Mouse (Mus musculus) midbrain, embryonic 13.5 days (tissue): Measurements from ENCODE around the gene Gm20481. TPM values are rescaled to one million over a fixed set of nuclear protein-coding genes. Genes with fewer than 3 reads are reported as not detected.
"Not testable (repeated sequence)": the region's sequence is repeated elsewhere in the genome, so short reads cannot be mapped to it uniquely, and the experiment has no call there.

ENCODE experiments used
- ATAC-seq: fragments of 200-750 bp; cut with Nextera tagmentation; 2 replicates; pipeline ENCODE4 v1.8.0; 2017; ENCODE audit warnings: mild to moderate bottlenecking, moderate TSS enrichment, moderate library complexity
- H3K27ac ChIP-seq: fragments of 300-500 bp; sonication (generic); 2 replicates; pipeline ENCODE4 v1.5.1; 2015; ENCODE audit warnings: inconsistent platforms, mild to moderate bottlenecking, moderate library complexity
- H3K27me3 ChIP-seq: fragments of 300-500 bp; sonication (generic); 2 replicates; pipeline ENCODE4 v1.6.1; 2015; ENCODE audit warnings: mild to moderate bottlenecking, inconsistent platforms
- H3K36me3 ChIP-seq: fragments of 300-500 bp; sonication (generic); 2 replicates; pipeline ENCODE4 v1.6.1; 2015; ENCODE audit warnings: mild to moderate bottlenecking, inconsistent platforms
- H3K4me1 ChIP-seq: fragments of 300-500 bp; sonication (generic); replicated peaks from 2 replicates; pipeline ENCODE4 v1.6.1; 2015; ENCODE audit warnings: inconsistent platforms
- H3K4me2 ChIP-seq: fragments of 300-500 bp; sonication (generic); replicated peaks from 2 replicates; pipeline ENCODE4 v1.6.1; 2015; ENCODE audit warnings: moderate library complexity, mild to moderate bottlenecking, inconsistent platforms
- H3K4me3 ChIP-seq: fragments of 300-500 bp; sonication (generic); replicated peaks from 2 replicates; pipeline ENCODE4 v1.5.1; 2015; ENCODE audit warnings: mild to moderate bottlenecking, inconsistent platforms
- H3K9ac ChIP-seq: fragments of 300-500 bp; sonication (generic); replicated peaks from 2 replicates; pipeline ENCODE4 v1.6.1; 2015; ENCODE audit warnings: mild to moderate bottlenecking, inconsistent platforms
- H3K9me3 ChIP-seq: fragments of 300-500 bp; sonication (generic); 2 replicates; pipeline ENCODE4 v1.6.1; 2016; ENCODE audit warnings: mild to moderate bottlenecking, inconsistent platforms
- WGBS: fragments of 180-500 bp; shearing (Covaris S2); methylation state at CpG from one replicate; pipeline ENCODE4 v1.1.7; 2015; 5-methylcytosine and 5-hydroxymethylcytosine counted together
- polyA plus RNA-seq: library from polyadenylated mRNA; unstranded; fragments of >200 nt; fragmentation: Nextera tagmentation; extraction: Ambion mirVana; gene quantifications from 2 replicates; pipeline ENCODE4 v1.2.1, GENCODE M21; 2015

Gene Gm20481
- polyA plus RNA-seq, 1 experiment from 2014 or later: not detected

DNA sequence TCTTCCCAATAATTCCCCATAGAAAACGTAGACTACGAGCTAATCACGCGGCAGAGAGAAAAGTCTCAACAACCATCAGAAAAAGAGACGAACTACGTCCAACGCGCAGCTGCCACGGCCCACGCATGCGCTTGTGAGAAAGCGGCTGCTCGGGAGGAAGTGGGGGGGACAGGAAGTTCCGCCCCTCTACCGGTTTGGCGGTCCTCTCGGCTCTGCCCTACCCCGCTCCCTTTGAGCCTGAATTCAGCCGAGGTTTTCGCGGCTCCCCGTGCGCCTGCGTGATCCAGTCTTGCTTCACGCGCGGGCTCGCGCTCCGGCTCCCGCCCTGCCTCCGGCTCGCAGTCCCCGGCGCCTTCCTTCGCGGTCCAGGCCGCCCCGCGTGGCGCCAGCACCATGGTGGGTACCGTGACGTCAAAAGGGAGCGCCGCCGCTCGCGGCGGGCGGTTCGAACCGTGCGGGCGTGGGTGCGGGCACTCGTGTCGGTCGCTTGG is 12.0 kb downstream of the Gm20481 start, which contains the start of gene Lsm2:
TSS of gene Lsm2 (plus strand) at position 173 of the 491 bp plus-strand sequence.
- peak within 1 kb of the TSS; percentile 85 for H3K4me3 ChIP-seq
- H3K9ac ChIP-seq: peak within 1 kb of the TSS; percentile 88
- peak within 1 kb of the TSS; percentile 82 for H3K4me2 ChIP-seq
- under 1% methylated on average over 57 of the region's 58 CpGs for WGBS
- H3K9me3 ChIP-seq: no peaks in the 10 kb centered on the region
- H3K27ac ChIP-seq: peak within 1 kb of the TSS; percentile 96
- H3K36me3 ChIP-seq: peaks cover 19% of the 10 kb centered on the region
- H3K27me3 ChIP-seq: no peaks in the 10 kb centered on the region
- peaks cover 27% of the 10 kb centered on the region for H3K4me1 ChIP-seq
- ATAC-seq: peak; percentile 98

DNA sequence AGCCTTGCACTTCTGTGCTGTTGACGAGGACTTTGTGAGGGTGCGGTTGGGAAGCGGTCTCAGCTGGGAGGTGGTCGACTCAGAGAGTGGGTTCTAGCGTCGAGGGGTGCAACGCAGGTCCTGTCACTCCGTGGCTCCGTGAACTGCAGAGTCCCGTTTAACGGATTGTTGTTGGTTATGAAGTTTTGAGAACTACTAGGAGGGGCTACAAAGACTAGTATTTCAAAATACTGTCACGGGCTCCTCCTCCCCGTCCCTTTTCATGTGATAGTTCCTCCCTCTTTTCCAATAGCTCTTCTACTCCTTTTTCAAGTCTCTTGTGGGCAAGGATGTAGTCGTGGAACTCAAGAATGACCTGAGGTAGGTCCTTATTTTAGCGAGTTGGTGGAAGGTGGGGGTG is 12.6 kb downstream of the Gm20481 start:
- ATAC-seq: no peak; the same call in 1 of the 2 replicates
- H3K4me1 ChIP-seq: peaks cover 27% of the 10 kb centered on the region
- H3K36me3 ChIP-seq: peaks cover 21% of the 10 kb centered on the region
- H3K27ac ChIP-seq: peak overlapping the region; percentile 96
- H3K4me3 ChIP-seq: peak overlapping the region; percentile 85
- no peaks in the 10 kb centered on the region for H3K27me3 ChIP-seq
- no peaks in the 10 kb centered on the region for H3K9me3 ChIP-seq
- under 1% methylated on average over 15 of the region's 15 CpGs for WGBS
- peak overlapping the region; percentile 88 for H3K9ac ChIP-seq
- H3K4me2 ChIP-seq: peak overlapping the region; percentile 82

DNA sequence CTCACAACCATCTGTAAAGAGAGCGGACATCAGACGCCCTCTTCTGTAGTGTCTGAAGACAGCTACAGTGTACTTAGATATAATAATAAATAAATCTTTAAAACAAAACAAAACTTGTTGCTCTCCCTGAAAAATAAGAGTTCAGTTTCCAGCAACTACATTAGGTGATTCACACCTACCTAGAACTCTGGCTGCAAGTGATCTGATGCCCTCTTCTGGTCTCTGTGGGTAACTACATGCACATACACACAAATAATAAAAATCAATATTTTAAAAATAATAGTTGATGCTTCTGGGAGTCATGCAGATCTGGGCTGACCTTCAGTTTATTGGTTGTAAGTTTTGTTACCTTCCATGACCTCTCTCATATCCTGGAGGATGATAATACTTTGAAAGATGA is 14.5 kb downstream of the Gm20481 start:
- no peaks in the 10 kb centered on the region for H3K9me3 ChIP-seq
- 69% methylated on average over 2 of the region's 2 CpGs for WGBS

DNA sequence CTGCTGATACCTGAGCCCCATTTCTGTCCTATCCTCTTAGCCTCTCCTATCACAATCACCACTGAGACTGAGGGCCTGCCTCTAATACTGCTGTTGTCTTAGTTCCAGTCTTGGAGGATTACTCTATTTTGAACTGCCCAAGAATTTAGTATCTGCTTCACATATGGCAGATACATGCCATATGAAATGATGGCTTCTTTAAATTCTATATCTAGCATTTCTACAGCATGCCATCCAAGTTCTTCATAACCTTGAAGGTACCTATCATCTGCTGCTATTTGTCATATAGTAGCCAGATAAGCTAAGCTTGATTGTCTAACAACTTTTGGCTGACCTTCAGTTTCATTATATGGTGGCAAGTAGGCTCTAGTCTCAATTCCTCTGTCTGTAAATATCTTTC is 25.0 kb downstream of the Gm20481 start:
- H3K9me3 ChIP-seq: no peaks in the 10 kb centered on the region
- H3K9ac ChIP-seq: no peak overlapping the region
- H3K4me3 ChIP-seq: no peak overlapping the region
- peaks cover 19% of the 10 kb centered on the region for H3K4me1 ChIP-seq
- H3K36me3 ChIP-seq: peaks cover 14% of the 10 kb centered on the region; the same call in 1 of the 2 replicates
- H3K27me3 ChIP-seq: no peaks in the 10 kb centered on the region
- no peak for ATAC-seq
- no peak overlapping the region for H3K4me2 ChIP-seq
- H3K27ac ChIP-seq: no peak overlapping the region

More for the DNA sequence above, 14.5 kb downstream of the Gm20481 start:
- Histone ChIP-seq H3K27ac (no peak overlapping the region), H3K36me3 (peaks cover 25% of the 10 kb centered on the region), H3K4me1 (peaks cover 27% of the 10 kb centered on the region), H3K27me3 (no peaks in the 10 kb centered on the region), H3K9ac (no peak overlapping the region), H3K4me3 (no peak overlapping the region), H3K4me2 (no peak overlapping the region)
- no peak for ATAC-seq

DNA sequence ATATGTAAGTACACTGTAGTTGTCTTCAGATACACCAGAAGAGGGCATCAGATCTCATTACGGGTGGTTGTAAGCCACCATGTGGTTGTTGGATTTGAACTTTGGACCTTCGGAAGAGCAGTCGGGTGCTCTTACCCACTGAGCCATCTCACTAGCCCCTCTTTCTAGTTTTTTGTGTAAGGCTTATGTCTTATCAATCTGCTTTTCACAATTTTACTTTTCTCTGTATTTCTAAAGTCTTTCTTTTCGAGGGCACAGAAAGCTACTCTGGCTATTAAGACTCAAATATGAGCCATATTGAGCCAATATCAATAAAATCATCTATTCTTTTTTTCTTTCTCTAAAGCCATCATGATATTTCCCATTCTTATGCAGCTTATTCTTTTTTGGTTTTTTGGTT is 25.5 kb downstream of the Gm20481 start:
- not testable (repeated sequence) for ATAC-seq, H3K4me3 ChIP-seq, H3K27ac ChIP-seq, H3K27me3 ChIP-seq, H3K9ac ChIP-seq, H3K9me3 ChIP-seq, H3K4me2 ChIP-seq
- peaks cover 14% of the 10 kb centered on the region; the same call in 1 of the 2 replicates for H3K36me3 ChIP-seq
- peaks cover 23% of the 10 kb centered on the region for H3K4me1 ChIP-seq
- WGBS: 95% methylated on average over 4 of the region's 4 CpGs

DNA sequence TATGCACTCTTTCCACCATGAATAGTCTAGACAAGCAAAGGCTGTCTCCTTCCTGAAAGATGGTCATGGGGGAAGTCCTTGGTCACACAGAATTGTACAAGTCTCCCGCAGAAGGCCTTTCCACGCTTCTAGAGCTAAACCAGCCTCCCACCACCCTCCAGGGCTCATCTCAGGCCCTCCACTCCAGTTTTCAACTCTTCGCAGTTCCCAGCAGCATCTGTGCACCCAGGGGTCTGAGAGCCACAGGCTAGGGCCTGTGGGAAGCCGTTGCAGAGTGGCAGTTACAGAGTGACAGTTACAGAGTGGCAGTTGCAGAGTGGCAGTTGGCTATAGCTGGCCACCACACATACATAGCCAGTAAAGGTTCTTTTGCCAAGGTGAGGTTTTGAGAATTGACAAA is 26.2 kb downstream of the Gm20481 start:
- 96% methylated on average over 4 of the region's 4 CpGs for WGBS

DNA sequence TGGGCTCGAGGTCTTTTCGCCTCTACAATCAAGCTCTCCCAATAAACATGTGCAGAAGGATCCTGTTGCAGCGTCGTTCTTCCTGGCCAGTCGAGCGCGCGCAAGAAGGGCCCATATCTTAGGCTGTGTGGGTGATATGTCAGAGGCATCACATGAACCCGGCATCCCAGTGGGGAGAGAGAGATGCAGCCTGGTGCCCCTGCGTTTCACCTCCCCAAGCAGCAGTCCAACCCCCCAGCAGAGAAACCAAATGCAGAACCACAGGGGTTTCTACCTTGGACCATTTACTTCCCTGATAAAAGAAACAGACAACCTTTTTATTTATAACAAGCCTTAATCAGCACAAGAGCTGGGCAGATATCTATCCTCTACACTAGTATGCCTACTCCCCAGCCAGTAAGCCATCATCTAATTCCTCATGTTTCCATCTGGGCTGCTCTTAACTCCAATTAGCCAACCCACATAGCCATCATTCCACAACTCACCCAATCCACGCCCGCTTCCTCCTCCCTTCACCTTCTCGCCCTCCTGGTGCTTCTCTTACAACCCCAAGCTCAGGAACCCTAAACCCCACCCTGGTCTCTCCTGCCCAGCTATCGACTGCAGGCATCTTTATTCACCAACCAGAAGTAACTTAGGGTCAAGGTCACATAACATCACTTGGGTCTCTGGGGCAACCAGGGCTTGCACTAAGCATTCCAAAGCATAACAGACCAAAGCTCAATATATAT is 26.9 kb downstream of the Gm20481 start:
- H3K4me1 ChIP-seq: peaks cover 26% of the 10 kb centered on the region
- ATAC-seq: no peak
- H3K27me3 ChIP-seq: no peaks in the 10 kb centered on the region
- 89% methylated on average over 14 of the region's 14 CpGs for WGBS
- H3K27ac ChIP-seq: no peak overlapping the region
- no peak overlapping the region for H3K4me3 ChIP-seq
- no peak overlapping the region; the same call in 1 of the 2 replicates for H3K4me2 ChIP-seq
- no peak overlapping the region for H3K9ac ChIP-seq
- H3K36me3 ChIP-seq: 0 out of 2 replicates have a peak, but pooled peaks cover 2% of the 10 kb centered on the region
- H3K9me3 ChIP-seq: no peaks in the 10 kb centered on the region

More for the DNA sequence above, 26.2 kb downstream of the Gm20481 start:
- H3K27me3 ChIP-seq, H3K4me3 ChIP-seq, H3K27ac ChIP-seq, H3K9me3 ChIP-seq, H3K4me2 ChIP-seq, H3K36me3 ChIP-seq, ATAC-seq, H3K9ac ChIP-seq: not testable (repeated sequence)
- peaks cover 23% of the 10 kb centered on the region for H3K4me1 ChIP-seq

DNA sequence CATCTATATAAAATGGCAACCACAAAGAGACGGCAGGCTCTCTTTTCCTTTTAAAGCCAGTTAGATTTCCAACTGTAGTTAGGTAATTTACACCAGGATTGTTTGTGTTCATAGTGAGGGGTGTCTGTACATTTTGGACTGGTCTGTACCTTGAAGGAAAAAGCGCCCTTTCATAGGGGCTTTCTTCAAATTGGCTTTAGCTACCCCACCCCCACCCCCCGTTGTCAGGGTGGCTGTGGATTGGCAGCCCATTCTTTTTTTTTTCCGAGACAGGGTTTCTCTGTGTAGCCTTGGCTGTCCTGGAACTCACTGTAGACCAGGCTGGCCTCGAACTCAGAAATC is 27.4 kb downstream of the Gm20481 start:
- no peaks in the 10 kb centered on the region for H3K27me3 ChIP-seq
- no peak overlapping the region for H3K4me3 ChIP-seq
- no peaks in the 10 kb centered on the region for H3K9me3 ChIP-seq
- 89% methylated on average over 5 of the region's 5 CpGs for WGBS
- H3K27ac ChIP-seq: no peak overlapping the region
- no peak overlapping the region for H3K9ac ChIP-seq
- H3K36me3 ChIP-seq: 0 out of 2 replicates have a peak, but pooled peaks cover 2% of the 10 kb centered on the region
- no peak overlapping the region for H3K4me2 ChIP-seq
- H3K4me1 ChIP-seq: peaks cover 31% of the 10 kb centered on the region
- no peak for ATAC-seq

DNA sequence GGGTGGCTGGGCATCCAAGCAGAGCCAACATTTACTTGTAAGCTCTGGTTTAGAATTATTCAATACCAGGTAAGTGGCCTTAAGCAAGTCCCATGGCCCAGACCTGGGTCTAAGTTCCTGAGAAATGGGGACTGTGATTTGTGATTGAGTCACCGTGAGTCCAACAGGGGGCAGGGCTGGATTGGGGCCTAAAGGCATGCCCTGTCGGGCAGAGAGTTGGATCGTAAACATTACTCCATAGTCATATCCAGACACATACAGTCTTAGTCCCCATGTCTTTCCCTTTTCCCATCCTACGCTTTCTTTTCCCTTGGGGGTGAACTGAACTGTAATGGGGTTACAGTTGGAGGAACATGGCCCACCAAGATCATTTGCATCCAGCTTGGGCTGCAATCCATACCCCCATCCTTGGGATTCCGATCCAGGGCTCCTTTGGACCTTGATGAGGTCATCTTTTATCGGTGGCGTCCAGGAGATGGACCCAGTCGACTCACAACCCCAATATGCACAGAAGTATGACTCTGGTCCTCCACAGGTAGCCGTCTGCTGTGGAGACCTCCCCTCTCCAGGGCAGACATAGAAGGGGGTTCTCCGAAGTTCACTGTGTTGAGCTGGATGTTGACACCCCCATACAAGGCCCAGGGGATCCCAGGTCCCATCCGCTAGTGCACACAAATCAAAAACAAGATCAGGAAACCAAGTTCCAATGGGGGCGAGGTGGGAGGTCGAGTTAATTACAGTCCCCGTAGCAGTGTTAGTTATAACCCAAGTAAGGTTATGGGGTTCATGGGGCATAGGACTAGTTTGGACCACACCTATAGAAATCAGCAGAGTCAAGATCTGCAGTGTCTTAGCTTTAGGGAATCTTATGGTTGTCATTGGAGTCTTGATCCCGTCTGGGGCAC is 29.1 kb downstream of the Gm20481 start:
- ATAC-seq: no peak
- peak overlapping the region; percentile 51 for H3K4me2 ChIP-seq
- no peak overlapping the region for H3K4me3 ChIP-seq

DNA sequence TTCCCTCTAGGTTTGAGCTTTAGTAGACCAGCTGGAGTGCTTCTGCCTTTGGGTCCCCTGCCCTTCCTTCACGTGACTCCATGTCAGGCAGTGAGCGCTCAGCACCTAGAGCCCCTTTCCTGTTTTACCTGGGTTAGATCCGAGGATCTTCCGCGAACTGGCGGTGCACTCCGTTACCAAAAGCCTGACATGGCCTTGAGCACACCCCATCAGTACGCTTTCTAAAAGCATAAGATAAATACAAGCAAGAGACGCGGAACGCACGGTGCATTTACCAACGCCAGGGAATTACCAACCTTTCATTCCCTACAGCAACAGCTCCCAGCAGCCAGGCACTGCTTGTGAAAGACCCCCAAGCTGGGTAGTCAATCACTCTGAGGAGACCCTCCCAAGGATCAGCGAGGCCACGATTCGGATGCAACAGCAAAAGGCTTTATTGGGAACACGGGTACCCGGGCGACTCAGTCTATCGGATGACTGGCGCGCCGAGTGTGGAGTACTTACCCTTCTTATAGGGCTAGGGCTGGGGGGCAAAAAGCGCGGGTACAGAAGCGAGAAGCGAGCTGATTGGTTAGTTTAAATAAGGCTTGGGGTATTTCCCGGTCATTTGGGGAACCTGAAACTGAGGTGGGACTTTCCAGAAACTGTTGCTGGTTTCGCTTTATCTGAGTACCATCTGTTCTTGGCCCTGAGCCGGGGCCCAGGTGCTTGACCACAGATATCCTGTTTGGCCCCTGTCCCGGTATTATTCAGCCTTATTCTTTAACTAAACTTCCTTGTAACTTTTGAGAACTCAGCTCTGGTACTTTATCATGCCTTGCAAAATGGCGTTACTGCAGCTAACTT is 30.4 kb downstream of the Gm20481 start:
- ATAC-seq, H3K27me3 ChIP-seq, H3K9me3 ChIP-seq: not testable (repeated sequence)
- Histone ChIP-seq H3K36me3 (peaks cover 14% of the 10 kb centered on the region), H3K9ac (peak overlapping the region; percentile 97), H3K27ac (peak overlapping the region; percentile 96; the same call in 1 of the 2 replicates), H3K4me3 (peak overlapping the region; percentile 94), H3K4me1 (peaks cover 46% of the 10 kb centered on the region), H3K4me2 (peak overlapping the region; percentile 100)
- WGBS: 26% methylated on average over 30 of the region's 32 CpGs

More for the DNA sequence above, 29.1 kb downstream of the Gm20481 start:
- 94% methylated on average over 15 of the region's 15 CpGs for WGBS
- H3K4me1 ChIP-seq: peaks cover 46% of the 10 kb centered on the region
- H3K27me3 ChIP-seq: no peaks in the 10 kb centered on the region
- H3K27ac ChIP-seq: no peak overlapping the region
- H3K9ac ChIP-seq: no peak overlapping the region
- no peaks in the 10 kb centered on the region for H3K9me3 ChIP-seq
- 0 out of 2 replicates have a peak, but pooled peaks cover 2% of the 10 kb centered on the region for H3K36me3 ChIP-seq

DNA sequence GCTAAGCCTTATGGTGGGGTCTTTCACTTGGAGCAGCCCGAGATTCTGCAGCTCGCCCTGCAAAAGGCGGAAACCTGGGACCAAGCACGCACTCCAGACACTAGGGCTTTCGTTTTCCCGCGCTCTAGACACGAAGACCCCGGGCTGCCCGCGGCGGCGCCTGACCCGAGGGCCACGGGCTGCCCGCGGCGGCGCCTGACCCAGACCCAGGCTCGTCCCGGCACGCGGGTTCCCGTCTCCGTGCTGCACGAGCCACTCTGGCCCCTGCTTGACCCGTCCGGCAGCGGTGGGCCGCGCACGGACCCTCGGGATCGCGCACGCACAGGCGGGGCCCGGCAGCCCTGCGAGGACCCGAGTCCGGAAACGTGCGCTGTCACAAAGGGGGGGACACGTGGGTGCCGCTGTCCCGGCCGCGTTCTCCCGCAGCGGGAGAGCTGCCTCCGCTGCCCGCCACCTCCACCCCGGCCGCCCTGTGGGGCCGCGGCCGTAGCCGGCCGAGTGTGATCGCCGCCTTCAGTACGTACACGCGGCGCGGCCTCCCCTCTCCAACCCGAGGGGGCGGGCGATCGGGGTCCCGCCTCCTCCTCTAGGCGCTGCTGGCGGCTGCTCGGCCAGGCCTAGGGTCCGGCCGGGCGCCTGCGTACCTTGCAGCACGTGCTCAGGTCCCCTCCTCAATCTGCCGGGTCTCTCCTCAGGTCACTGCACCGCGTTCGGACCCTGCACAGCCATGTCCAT is 31.2 kb downstream of the Gm20481 start, which contains the start of gene Vars:
TSS of gene Vars (plus strand) at position 271 of the 735 bp plus-strand sequence.
- Histone ChIP-seq H3K9me3 (no peaks in the 10 kb centered on the region), H3K4me1 (peaks cover 46% of the 10 kb centered on the region), H3K27ac (peak within 1 kb of the TSS; percentile 96), H3K9ac (peak within 1 kb of the TSS; percentile 97), H3K4me3 (peak within 1 kb of the TSS; percentile 94), H3K36me3 (peaks cover 21% of the 10 kb centered on the region), H3K27me3 (no peaks in the 10 kb centered on the region), H3K4me2 (peak within 1 kb of the TSS; percentile 100)
- peak; percentile 93 for ATAC-seq
- WGBS: under 1% methylated on average over 71 of the region's 83 CpGs
